In the genomic region with DNA sequence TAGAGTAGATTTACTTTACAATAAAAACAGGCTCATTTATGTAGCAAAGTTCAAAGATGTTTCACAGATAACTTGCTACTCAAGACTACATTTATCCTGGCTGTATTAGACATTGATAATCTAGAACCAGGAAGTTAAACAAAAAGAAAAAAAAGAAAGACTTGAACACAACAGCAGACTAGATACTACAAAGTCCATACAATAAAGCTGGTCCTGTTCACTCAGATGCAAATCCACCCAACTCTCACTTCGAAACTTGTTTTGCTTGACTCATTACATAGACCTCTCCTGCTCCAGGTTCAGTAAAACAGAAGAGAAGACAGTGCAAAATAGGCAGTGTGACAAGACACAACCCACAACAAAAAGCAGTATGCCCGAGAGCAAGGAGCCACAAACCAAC, we compare ENCODE assay signal across 28 mouse cellular contexts. TPM values are rescaled to one million over a fixed set of nuclear protein-coding genes. Genes with fewer than 3 reads are reported as not detected.
A peak's percentile ranks its signal among the peaks of the same experiment; 100 is the strongest.
DNase-seq lines count a peak whose midpoint lies in the region; ATAC-seq and TF ChIP-seq lines count a peak whose summit lies in the region.
"Had no signal": no experiment of that assay in that cellular context is flagged by ENCODE, and none has a peak within 500 bp of the region (broad histone marks: within the 10 kb centered on the region; RNA-seq: fewer than 3 reads in every experiment).

No protein-coding gene starts in this region.

- 0 out of 2 replicates have a peak overlapping the region, but pooled peaks have one; percentile 2 for H3K4me3 ChIP-seq in E14TG2a.4 (replicated peaks; ENCODE audit: low read length)
- no peak overlapping the region for H3K4me3 ChIP-seq in intestine, embryonic 15.5 days (replicated peaks)
- no peak overlapping the region for H3K4me3 ChIP-seq in stomach, postnatal 0 days (ENCODE audit: low read depth, low read length)
- H3K4me3 ChIP-seq: embryonic facial prominence, embryonic 12.5 days; heart, embryonic 12.5 days; hindbrain, embryonic 13.5 days; midbrain, embryonic 10.5 days; neural tube, embryonic 12.5 days had no signal

- peak; percentile 32 for DNase-seq in CD4-positive helper T cell, adult 2 months (ENCODE audit: low read depth, low spot score)
- no peak for DNase-seq in stomach, postnatal 0 days (ENCODE audit: low spot score)
- DNase-seq in layer of hippocampus, postnatal 25 days (ENCODE audit: extremely low spot score in 1 of 2, low spot score in 1 of 2) = no peak
- no peak for DNase-seq in lung, postnatal 25 days (ENCODE audit: low spot score)
- DNase-seq: adrenal gland, adult 8-10 months; cerebellum, adult 8-10 months; cerebellum, postnatal 36 days; gastrocnemius, postnatal 25 days; heart, adult 18-20 months; heart, postnatal 4 days; kidney, adult 2 months; kidney, postnatal 4 days; layer of hippocampus, postnatal 36 days; liver; lung, embryonic 14.5 days; lung, postnatal 14 days; right cerebral cortex, adult 18-20 months; thymus, postnatal 36 days had no signal

- H3K27me3 ChIP-seq in E14TG2a.4 (ENCODE audit: insufficient read depth, low read length) = no peaks in the 10 kb centered on the region
- no peaks in the 10 kb centered on the region for H3K27me3 ChIP-seq in intestine, embryonic 15.5 days (replicated peaks)
- H3K27me3 ChIP-seq in stomach, postnatal 0 days (ENCODE audit: control insufficient read depth, insufficient read depth, low read length) = no peaks in the 10 kb centered on the region
- H3K27me3 ChIP-seq: embryonic facial prominence, embryonic 12.5 days; heart, embryonic 12.5 days; hindbrain, embryonic 13.5 days; neural tube, embryonic 12.5 days had no signal

- WGBS in intestine, embryonic 15.5 days = 79% methylated on average over 2 of the region's 2 CpGs
- 67% methylated on average over 2 of the region's 2 CpGs for WGBS in stomach, postnatal 0 days

- no peak overlapping the region for H3K9ac ChIP-seq in intestine, embryonic 15.5 days
- no peak overlapping the region for H3K9ac ChIP-seq in stomach, postnatal 0 days (ENCODE audit: low read length)
- H3K9ac ChIP-seq: embryonic facial prominence, embryonic 12.5 days; heart, embryonic 12.5 days; hindbrain, embryonic 13.5 days; liver, embryonic 14.5 days; lung, embryonic 14.5 days; neural tube, embryonic 12.5 days had no signal

- peak; percentile 42 for ATAC-seq in intestine, embryonic 15.5 days
- ATAC-seq in stomach, postnatal 0 days (ENCODE audit: low FRiP score, low TSS enrichment) = no peak
- ATAC-seq: forebrain, embryonic 14.5 days; midbrain, embryonic 16.5 days had no signal

- H3K36me3 ChIP-seq in E14TG2a.4 (ENCODE audit: insufficient read depth, low read length) = peaks cover 10% of the 10 kb centered on the region; the same call in 1 of the 2 replicates
- no peaks in the 10 kb centered on the region for H3K36me3 ChIP-seq in intestine, embryonic 15.5 days
- H3K36me3 ChIP-seq in stomach, postnatal 0 days (ENCODE audit: control insufficient read depth, insufficient read depth, low read length) = no peaks in the 10 kb centered on the region
- H3K36me3 ChIP-seq: embryonic facial prominence, embryonic 12.5 days; heart, embryonic 12.5 days; hindbrain, embryonic 13.5 days; neural tube, embryonic 12.5 days had no signal

- TF ChIP-seq CTCF in E14TG2a.4 (conservative IDR thresholded peaks at IDR 0.05; ENCODE audit: low read length) = no peak
- TF ChIP-seq CTCF in stomach, postnatal 0 days (IDR thresholded peaks at IDR 0.05; ENCODE audit: low read depth) = no peak

- H3K27ac ChIP-seq in intestine, embryonic 15.5 days = peak overlapping the region; percentile 49
- H3K27ac ChIP-seq in stomach, postnatal 0 days (replicated peaks) = peak overlapping the region; percentile 45; the same call in 1 of the 2 replicates
- H3K27ac ChIP-seq: embryonic facial prominence, embryonic 12.5 days; hindbrain, embryonic 13.5 days; liver, embryonic 14.5 days; midbrain, embryonic 10.5 days; neural tube, embryonic 12.5 days had no signal

- no peak overlapping the region for H3K4me2 ChIP-seq in intestine, embryonic 15.5 days (replicated peaks)
- H3K4me2 ChIP-seq in stomach, postnatal 0 days (replicated peaks; ENCODE audit: low read depth) = no peak overlapping the region
- H3K4me2 ChIP-seq: embryonic facial prominence, embryonic 12.5 days; heart, embryonic 12.5 days; hindbrain, embryonic 13.5 days; lung, embryonic 14.5 days; neural tube, embryonic 12.5 days had no signal

- H3K9me3 ChIP-seq in E14TG2a.4 (ENCODE audit: low read length) = no peaks in the 10 kb centered on the region
- H3K9me3 ChIP-seq in intestine, embryonic 15.5 days = no peaks in the 10 kb centered on the region
- no peaks in the 10 kb centered on the region for H3K9me3 ChIP-seq in stomach, postnatal 0 days (ENCODE audit: control insufficient read depth, low read length)
- H3K9me3 ChIP-seq: embryonic facial prominence, embryonic 12.5 days; heart, embryonic 12.5 days; hindbrain, embryonic 13.5 days had no signal

- TF ChIP-seq EP300 in stomach, postnatal 0 days (optimal IDR thresholded peaks at IDR 0.05) = no peak

- H3K4me1 ChIP-seq in E14TG2a.4 (replicated peaks; ENCODE audit: low read depth, low read length) = peaks cover 77% of the 10 kb centered on the region
- peaks cover 13% of the 10 kb centered on the region for H3K4me1 ChIP-seq in intestine, embryonic 15.5 days (replicated peaks)
- no peaks in the 10 kb centered on the region for H3K4me1 ChIP-seq in stomach, postnatal 0 days (replicated peaks; ENCODE audit: control insufficient read depth, insufficient read depth)

RNA-seq across cellular contexts. Expression of a gene that starts 5.1 kb away (rescaled TPM):
- 77.3 and 84.1 TPM in 2 replicates for polyA plus RNA-seq in intestine, embryonic 15.5 days (2015; fragmentation: Nextera tagmentation; extraction: Ambion mirVana)
- polyA plus RNA-seq in stomach, postnatal 0 days (2015; fragmentation: Nextera tagmentation; extraction: Ambion mirVana) = 43.4 and 52.8 TPM in 2 replicates
- total RNA-seq in layer of hippocampus, postnatal 25 days (2021) = 100 to 1,000 TPM; 130 to 144 TPM

RNA-seq across cellular contexts. Expression of a gene that starts 40.2 kb away (rescaled TPM):
- 55.4 and 60.3 TPM in 2 replicates for polyA plus RNA-seq in intestine, embryonic 15.5 days (2015; fragmentation: Nextera tagmentation; extraction: Ambion mirVana)
- 28.2 and 28.8 TPM in 2 replicates for polyA plus RNA-seq in stomach, postnatal 0 days (2015; fragmentation: Nextera tagmentation; extraction: Ambion mirVana)
- total RNA-seq in layer of hippocampus, postnatal 25 days (2021) = 10 to 100 TPM; 24.1 to 31.3 TPM
